11 mouse cellular contexts compared by ENCODE assay signal in the genomic region with DNA sequence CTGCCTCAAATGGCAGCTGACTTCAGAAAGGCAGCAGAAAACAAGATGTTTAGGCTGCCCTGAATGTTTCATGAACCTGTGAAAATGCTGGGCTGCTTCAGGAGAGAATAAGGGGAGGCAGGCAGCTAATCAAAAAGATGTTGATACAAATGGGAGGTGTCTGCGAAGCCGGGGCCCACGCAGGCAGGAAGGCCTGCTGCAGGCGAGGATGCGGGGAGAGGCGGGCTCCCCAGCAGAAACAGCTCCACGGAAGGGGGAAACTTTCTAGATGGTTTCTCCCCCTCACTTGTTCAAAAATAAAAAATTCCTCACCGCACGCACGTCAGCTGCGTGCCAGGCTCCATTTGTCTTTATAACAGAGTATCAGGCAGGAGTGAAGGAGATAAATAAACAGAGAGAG. TPM values are rescaled to one million over a fixed set of nuclear protein-coding genes. Genes with fewer than 3 reads are reported as not detected.
A peak's percentile ranks its signal among the peaks of the same experiment; 100 is the strongest.
DNase-seq lines count a peak whose midpoint lies in the region; ATAC-seq lines count a peak whose summit lies in the region.
"Had no signal": no experiment of that assay in that cellular context is flagged by ENCODE, and none has a peak within 500 bp of the region (broad histone marks: within the 10 kb centered on the region; RNA-seq: fewer than 3 reads in every experiment).

No protein-coding gene starts in this region.

- H3K27me3 ChIP-seq in hindbrain, embryonic 12.5 days: peaks cover 49% of the 10 kb centered on the region
- peaks cover 30% of the 10 kb centered on the region for H3K27me3 ChIP-seq in hindbrain, embryonic 11.5 days (ENCODE audit: control insufficient read depth, insufficient read depth, low read length)
- peaks cover 14% of the 10 kb centered on the region; the same call in 1 of the 2 replicates for H3K27me3 ChIP-seq in forebrain, embryonic 14.5 days (replicated peaks; ENCODE audit: control insufficient read depth, insufficient read depth, low read length)
- no peaks in the 10 kb centered on the region for H3K27me3 ChIP-seq in midbrain, embryonic 16.5 days (ENCODE audit: control insufficient read depth, insufficient read depth, low read depth, low read length)

- no peak overlapping the region for H3K4me3 ChIP-seq in hindbrain, embryonic 12.5 days
- H3K4me3 ChIP-seq in hindbrain, embryonic 11.5 days (ENCODE audit: low read depth, low read length): no peak overlapping the region
- H3K4me3 ChIP-seq in forebrain, embryonic 14.5 days (ENCODE audit: low read depth, low read length): 0 out of 2 replicates have a peak overlapping the region, but pooled peaks have one; percentile 6
- no peak overlapping the region for H3K4me3 ChIP-seq in midbrain, embryonic 16.5 days (ENCODE audit: low read depth, low read length)
- H3K4me3 ChIP-seq: embryonic facial prominence, embryonic 13.5 days had no signal

- H3K9ac ChIP-seq in hindbrain, embryonic 12.5 days: 0 out of 2 replicates have a peak overlapping the region, but pooled peaks have one; percentile 96
- H3K9ac ChIP-seq in hindbrain, embryonic 11.5 days (ENCODE audit: low read depth, low read length): no peak overlapping the region
- no peak overlapping the region; the same call in 1 of the 2 replicates for H3K9ac ChIP-seq in forebrain, embryonic 14.5 days (ENCODE audit: low read length)
- H3K9ac ChIP-seq in midbrain, embryonic 16.5 days (ENCODE audit: low read depth, low read length): peak overlapping the region; percentile 11; the same call in 1 of the 2 replicates
- H3K9ac ChIP-seq: embryonic facial prominence, embryonic 13.5 days; liver, postnatal 0 days had no signal

- peaks cover 56% of the 10 kb centered on the region for H3K4me1 ChIP-seq in hindbrain, embryonic 12.5 days
- peaks cover 10% of the 10 kb centered on the region; the same call in 1 of the 2 replicates for H3K4me1 ChIP-seq in hindbrain, embryonic 11.5 days (replicated peaks; ENCODE audit: control insufficient read depth, insufficient read depth, low read length)
- peaks cover 16% of the 10 kb centered on the region for H3K4me1 ChIP-seq in forebrain, embryonic 14.5 days (ENCODE audit: control insufficient read depth, insufficient read depth, low read length)
- H3K4me1 ChIP-seq in midbrain, embryonic 16.5 days (ENCODE audit: control insufficient read depth, insufficient read depth, low read length): peaks cover 34% of the 10 kb centered on the region

- H3K27ac ChIP-seq in hindbrain, embryonic 12.5 days: peak overlapping the region; percentile 98
- H3K27ac ChIP-seq in hindbrain, embryonic 11.5 days (ENCODE audit: low read depth, low read length): no peak overlapping the region
- H3K27ac ChIP-seq in forebrain, embryonic 14.5 days (ENCODE audit: low read depth, low read length): no peak overlapping the region; the same call in 1 of the 2 replicates
- H3K27ac ChIP-seq in midbrain, embryonic 16.5 days (ENCODE audit: low read length): peak overlapping the region; percentile 26; the same call in 1 of the 2 replicates
- H3K27ac ChIP-seq: embryonic facial prominence, embryonic 13.5 days had no signal

- H3K4me2 ChIP-seq in hindbrain, embryonic 12.5 days (replicated peaks): peak overlapping the region; percentile 96
- no peak overlapping the region for H3K4me2 ChIP-seq in hindbrain, embryonic 11.5 days (replicated peaks; ENCODE audit: low read depth, low read length)
- peak overlapping the region; percentile 92 for H3K4me2 ChIP-seq in forebrain, embryonic 14.5 days (ENCODE audit: low read length)
- peak overlapping the region; percentile 95 for H3K4me2 ChIP-seq in midbrain, embryonic 16.5 days (ENCODE audit: low read length)
- H3K4me2 ChIP-seq: embryonic facial prominence, embryonic 13.5 days had no signal

- no peaks in the 10 kb centered on the region for H3K36me3 ChIP-seq in hindbrain, embryonic 12.5 days
- H3K36me3 ChIP-seq in hindbrain, embryonic 11.5 days (ENCODE audit: control insufficient read depth, insufficient read depth, low read length): no peaks in the 10 kb centered on the region
- no peaks in the 10 kb centered on the region for H3K36me3 ChIP-seq in forebrain, embryonic 14.5 days (ENCODE audit: control insufficient read depth, insufficient read depth, low read length)
- H3K36me3 ChIP-seq in midbrain, embryonic 16.5 days (ENCODE audit: control insufficient read depth, insufficient read depth, low read length): no peaks in the 10 kb centered on the region
- H3K36me3 ChIP-seq: embryonic facial prominence, embryonic 13.5 days had no signal

- WGBS in hindbrain, embryonic 12.5 days: 62% methylated on average over 11 of the region's 11 CpGs
- WGBS in hindbrain, embryonic 11.5 days: 70% methylated on average over 11 of the region's 11 CpGs
- 61% methylated on average over 11 of the region's 11 CpGs for WGBS in forebrain, embryonic 14.5 days
- 42% methylated on average over 11 of the region's 11 CpGs for WGBS in midbrain, embryonic 16.5 days

- no peak for ATAC-seq in hindbrain, embryonic 12.5 days (ENCODE audit: low FRiP score)
- ATAC-seq in hindbrain, embryonic 11.5 days (ENCODE audit: low FRiP score): no peak
- no peak for ATAC-seq in forebrain, embryonic 14.5 days
- ATAC-seq in midbrain, embryonic 16.5 days: no peak
- no peak for ATAC-seq in megakaryocyte progenitor cell, adult 5-6 weeks (replicated peaks; ENCODE audit: poor library complexity)
- ATAC-seq: liver, postnatal 0 days had no signal

- no peaks in the 10 kb centered on the region for H3K9me3 ChIP-seq in hindbrain, embryonic 12.5 days (replicated peaks)
- H3K9me3 ChIP-seq in hindbrain, embryonic 11.5 days (ENCODE audit: control insufficient read depth, low read length): no peaks in the 10 kb centered on the region
- no peaks in the 10 kb centered on the region for H3K9me3 ChIP-seq in forebrain, embryonic 14.5 days (replicated peaks; ENCODE audit: control insufficient read depth, low read length)
- no peaks in the 10 kb centered on the region for H3K9me3 ChIP-seq in midbrain, embryonic 16.5 days (replicated peaks; ENCODE audit: control insufficient read depth, low read length, poor library complexity, severe bottlenecking)
- H3K9me3 ChIP-seq: embryonic facial prominence, embryonic 13.5 days had no signal

- no peak for DNase-seq in hindbrain, embryonic 11.5 days (ENCODE audit: low spot score)
- DNase-seq in cerebellum, adult 8-10 months: peak; percentile 47
- DNase-seq in forebrain, embryonic 14.5 days (ENCODE audit: low spot score): no peak
- no peak for DNase-seq in urinary bladder, adult 2 months (ENCODE audit: low spot score)
- DNase-seq in adrenal gland, postnatal 36 days: no peak
- DNase-seq: kidney, adult 11 months; liver, postnatal 0 days had no signal

RNA-seq across cellular contexts. Expression of gene Rbfox3, which starts 5.7 kb away (rescaled TPM):
- polyA plus RNA-seq in hindbrain, embryonic 12.5 days (2016; fragmentation: Nextera tagmentation; extraction: Ambion mirVana): 26.5 and 33.6 TPM in 2 replicates
- 11.7 and 12.6 TPM in 2 replicates for polyA plus RNA-seq in hindbrain, embryonic 11.5 days (2014; fragmentation: Nextera tagmentation; extraction: Ambion mirVana)
- 28.2 and 32.3 TPM in 2 replicates for polyA plus RNA-seq in forebrain, embryonic 14.5 days (2014; fragmentation: Nextera tagmentation; extraction: Ambion mirVana)
- 49.1 and 54.9 TPM in 2 replicates for polyA plus RNA-seq in midbrain, embryonic 16.5 days (2015; fragmentation: Nextera tagmentation; extraction: Ambion mirVana)
- total RNA-seq in megakaryocyte progenitor cell, adult 5-6 weeks (2015): not detected in 2 replicates
- total RNA-seq in megakaryocyte progenitor cell, adult 5-6 weeks (2017): not detected in 2 replicates
- 23.3 and 61.3 TPM in 2 replicates for polyA plus RNA-seq in urinary bladder, adult 2 months (2012; rRNA removed)
- 1 to 10 TPM; 5.5 to 6.0 TPM for total RNA-seq in adrenal gland, postnatal 36 days (2021)

Comparison
In these comparisons a context has a peak if more than half of its experiments do, and no peak if none do; other contexts are left out.
1. H3K27ac ChIP-seq: peak in hindbrain, embryonic 12.5 days (single experiment) and midbrain, embryonic 16.5 days (single experiment); none in hindbrain, embryonic 11.5 days (single experiment) and forebrain, embryonic 14.5 days (single experiment).
2. H3K9ac ChIP-seq: peak in hindbrain, embryonic 12.5 days (single experiment) and midbrain, embryonic 16.5 days (single experiment); none in hindbrain, embryonic 11.5 days (single experiment) and forebrain, embryonic 14.5 days (single experiment).